Mouse (Mus musculus): ENCODE results near the gene Ints1. TPM values are rescaled to one million over a fixed set of nuclear protein-coding genes. Genes with fewer than 3 reads are reported as not detected.
"Not testable (repeated sequence)": the region's sequence is repeated elsewhere in the genome, so short reads cannot be mapped to it uniquely, and the experiment has no call there.

Gene Ints1
- total RNA-seq, 2 experiments from 2014 or later = 50.6 to 54.8 TPM

GRCm38 (mm10) chr5:139754753-139755152, 20.7 kb downstream of the Ints1 start:
- peak; percentile 68 for DNase-seq

GRCm38 (mm10) chr5:139750535-139750934, 24.9 kb downstream of the Ints1 start:
- peak; percentile 83 for DNase-seq

GRCm38 (mm10) chr5:139749413-139750125, 25.9 kb downstream of the Ints1 start:
- DNase-seq = no peak

- peak; percentile 69 for DNase-seq
Observed at GRCm38 (mm10) chr5:139745771-139746170, 29.7 kb downstream of the Ints1 start.

GRCm38 (mm10) chr5:139742640-139743039, 32.8 kb downstream of the Ints1 start:
- not testable (repeated sequence) for DNase-seq

- DNase-seq = no peak
Observed at GRCm38 (mm10) chr5:139738592-139739315, 36.7 kb downstream of the Ints1 start.

GRCm38 (mm10) chr5:139737841-139738591, 37.5 kb downstream of the Ints1 start:
- DNase-seq = peak; percentile 7

- no peak for DNase-seq
Observed at GRCm38 (mm10) chr5:139736504-139736940, 39.0 kb downstream of the Ints1 start.

GRCm38 (mm10) chr5:139735677-139736503, 39.6 kb downstream of the Ints1 start, which contains the start of gene Micall2:
Gene Micall2, minus strand, starts transcription at chr5:139736336.
- DNase-seq = peak; percentile 97

- no peak for DNase-seq
Observed at GRCm38 (mm10) chr5:139734746-139735145, 40.7 kb downstream of the Ints1 start.

- DNase-seq = no peak
Observed at GRCm38 (mm10) chr5:139734016-139734415, 41.5 kb downstream of the Ints1 start.

- DNase-seq = peak; percentile 61
Observed at GRCm38 (mm10) chr5:139732634-139733107, 42.8 kb downstream of the Ints1 start.

- no peak for DNase-seq
Observed at GRCm38 (mm10) chr5:139730712-139731486, 44.6 kb downstream of the Ints1 start.

GRCm38 (mm10) chr5:139727261-139727660, 48.2 kb downstream of the Ints1 start:
- no peak for DNase-seq

- no peak for DNase-seq
Observed at GRCm38 (mm10) chr5:139726186-139726585, 49.3 kb downstream of the Ints1 start.

- no peak for DNase-seq
Observed at GRCm38 (mm10) chr5:139724336-139725116, 50.9 kb downstream of the Ints1 start.

- DNase-seq = no peak
Observed at GRCm38 (mm10) chr5:139723113-139723512, 52.4 kb downstream of the Ints1 start.

GRCm38 (mm10) chr5:139722709-139723108, 52.8 kb downstream of the Ints1 start:
- DNase-seq = no peak

- no peak for DNase-seq
Observed at GRCm38 (mm10) chr5:139718949-139719348, 56.5 kb downstream of the Ints1 start.

GRCm38 (mm10) chr5:139718540-139718939, 56.9 kb downstream of the Ints1 start:
- peak; percentile 39 for DNase-seq

All from heart, postnatal 4 days (tissue).